Mouse (Mus musculus): Measurements from ENCODE around the gene Sec61a1. TPM values are rescaled to one million over a fixed set of nuclear protein-coding genes. Genes with fewer than 3 reads are reported as not detected.

Gene Sec61a1
- 63.2 and 70.8 TPM in 2 replicates for polyA plus RNA-seq (2021; fragmentation: Nextera tagmentation)
- long read RNA-seq, experiment 1, transcript Sec61a1-201 (12 exons, 3,172 nt) = major isoform, 11 of 29 reads
- long read RNA-seq, experiment 1, partial matches to known transcripts = 3 of 29 reads
- long read RNA-seq, experiment 1, other reads (novel, unspliced or antisense) = 12 of 29 reads
- long read RNA-seq, experiment 2, transcript Sec61a1-201 (12 exons, 3,172 nt) = major isoform, 104 of 143 reads
- long read RNA-seq, experiment 2, partial matches to known transcripts = 19 of 143 reads
- long read RNA-seq, experiment 2, other reads (novel, unspliced or antisense) = 16 of 143 reads

GRCm38 (mm10) chr6:88518404-88519263, at the start of gene Sec61a1:
Gene Sec61a1 (minus strand): TSS chr6:88518905.

DNA sequence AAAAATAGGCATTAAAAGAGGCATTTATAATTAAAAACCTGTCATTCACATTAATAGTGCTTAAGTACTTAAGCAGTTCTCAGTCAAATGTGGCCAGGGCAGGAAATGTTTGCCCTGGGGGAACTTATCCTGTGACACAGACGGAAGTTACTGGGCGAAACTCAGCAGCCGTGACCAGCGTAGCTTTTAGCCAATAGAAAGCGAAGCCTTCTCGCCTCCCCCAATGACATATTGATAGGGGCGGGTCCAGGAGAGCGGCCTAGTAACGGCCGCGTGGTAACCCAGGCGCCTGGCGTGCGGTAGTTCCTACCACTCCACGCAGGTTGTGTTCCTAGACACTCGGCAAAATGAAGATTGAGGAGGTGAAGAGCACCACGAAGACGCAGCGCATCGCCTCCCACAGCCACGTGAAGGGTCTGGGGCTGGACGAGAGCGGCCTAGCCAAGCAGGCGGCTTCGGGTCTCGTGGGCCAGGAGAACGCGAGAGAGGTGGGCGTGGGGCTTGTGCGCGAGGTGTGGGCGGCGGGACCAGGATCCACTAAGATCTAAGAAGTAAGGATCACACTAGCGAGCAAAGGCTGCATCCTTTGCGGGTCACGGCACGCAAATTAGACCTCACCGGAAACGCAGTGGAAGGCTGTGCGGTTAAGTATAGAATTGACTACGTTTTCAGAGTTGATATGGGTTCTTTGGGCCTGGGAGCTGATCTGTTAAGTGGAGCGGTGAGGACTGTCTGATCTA, 53.4 kb downstream of the Sec61a1 start, which contains the start of gene Ruvbl1:
Gene Ruvbl1 (plus strand): TSS at position 229 of the 740 bp plus-strand sequence.

Other genes with a start within 250 kb of the Sec61a1 start
- 37.8 and 44.0 TPM in 2 replicates for gene Eefsec, start 72.4 kb downstream of the Sec61a1 start, polyA plus RNA-seq (2021; fragmentation: Nextera tagmentation)
- 74.5 and 80.9 TPM in 2 replicates for gene Ruvbl1, start 53.5 kb downstream of the Sec61a1 start, polyA plus RNA-seq (2021; fragmentation: Nextera tagmentation)
- 0.46 and 0.60 TPM in 2 replicates for gene Kbtbd12, start 119.0 kb upstream of the Sec61a1 start, polyA plus RNA-seq (2021; fragmentation: Nextera tagmentation)
- gene Mgll, start 205.5 kb upstream of the Sec61a1 start, polyA plus RNA-seq (2021; fragmentation: Nextera tagmentation) = 235 and 284 TPM in 2 replicates